Mouse (Mus musculus): Measurements from ENCODE around the gene Rasa3.

Gene Rasa3

GRCm38 (mm10) chr8:13692302-13693066 lies 15.1 kb upstream of the Rasa3 start:
- no peak for TF ChIP-seq GATA4 (IDR thresholded peaks at IDR 0.05; ENCODE audit: insufficient replicate concordance, low read length)

- TF ChIP-seq GATA4 (IDR thresholded peaks at IDR 0.05; ENCODE audit: insufficient replicate concordance, low read length): no peak
Measured at GRCm38 (mm10) chr8:13689331-13689730, 11.9 kb upstream of the Rasa3 start.

- no peak for TF ChIP-seq GATA4 (IDR thresholded peaks at IDR 0.05; ENCODE audit: insufficient replicate concordance, low read length)
Measured at GRCm38 (mm10) chr8:13688461-13688860, 11.1 kb upstream of the Rasa3 start.

GRCm38 (mm10) chr8:13687941-13688340 lies 10.5 kb upstream of the Rasa3 start:
- TF ChIP-seq GATA4 (IDR thresholded peaks at IDR 0.05; ENCODE audit: insufficient replicate concordance, low read length): no peak

GRCm38 (mm10) chr8:13687101-13687717 lies 9.8 kb upstream of the Rasa3 start:
- TF ChIP-seq GATA4 (IDR thresholded peaks at IDR 0.05; ENCODE audit: insufficient replicate concordance, low read length): no peak

- TF ChIP-seq GATA4 (IDR thresholded peaks at IDR 0.05; ENCODE audit: insufficient replicate concordance, low read length): no peak
Measured at GRCm38 (mm10) chr8:13686426-13686825, 9.0 kb upstream of the Rasa3 start.

GRCm38 (mm10) chr8:13685674-13686314 lies 8.4 kb upstream of the Rasa3 start:
- no peak for TF ChIP-seq GATA4 (IDR thresholded peaks at IDR 0.05; ENCODE audit: insufficient replicate concordance, low read length)

GRCm38 (mm10) chr8:13684131-13684530 lies 6.7 kb upstream of the Rasa3 start:
- TF ChIP-seq GATA4 (IDR thresholded peaks at IDR 0.05; ENCODE audit: insufficient replicate concordance, low read length): no peak

GRCm38 (mm10) chr8:13678182-13678581 lies 779 bp upstream of the Rasa3 start:
- TF ChIP-seq GATA4 (IDR thresholded peaks at IDR 0.05; ENCODE audit: insufficient replicate concordance, low read length): no peak

- no peak; the same call in 1 of the 2 replicates for TF ChIP-seq GATA4 (IDR thresholded peaks at IDR 0.05; ENCODE audit: insufficient replicate concordance, low read length)
Measured at GRCm38 (mm10) chr8:13676701-13677412, 546 bp downstream of the Rasa3 start.

GRCm38 (mm10) chr8:13676302-13676700 lies 1.1 kb downstream of the Rasa3 start:
- no peak; the same call in 1 of the 2 replicates for TF ChIP-seq GATA4 (IDR thresholded peaks at IDR 0.05; ENCODE audit: insufficient replicate concordance, low read length)

- no peak for TF ChIP-seq GATA4 (IDR thresholded peaks at IDR 0.05; ENCODE audit: insufficient replicate concordance, low read length)
Measured at GRCm38 (mm10) chr8:13675524-13675923, 1.9 kb downstream of the Rasa3 start.

GRCm38 (mm10) chr8:13675121-13675520 lies 2.3 kb downstream of the Rasa3 start:
- TF ChIP-seq GATA4 (IDR thresholded peaks at IDR 0.05; ENCODE audit: insufficient replicate concordance, low read length): no peak

GRCm38 (mm10) chr8:13674294-13675010 lies 3.0 kb downstream of the Rasa3 start:
- TF ChIP-seq GATA4 (IDR thresholded peaks at IDR 0.05; ENCODE audit: insufficient replicate concordance, low read length): no peak

GRCm38 (mm10) chr8:13673215-13673614 lies 4.2 kb downstream of the Rasa3 start:
- no peak for TF ChIP-seq GATA4 (IDR thresholded peaks at IDR 0.05; ENCODE audit: insufficient replicate concordance, low read length)

Data from liver, adult (tissue).